Mouse (Mus musculus): ENCODE data around the gene Mad1l1. TPM values are rescaled to one million over a fixed set of nuclear protein-coding genes. Genes with fewer than 3 reads are reported as not detected.

Gene Mad1l1
- polyA plus RNA-seq (2015; fragmentation: Illumina TruSeq; extraction: RNeasy Lipid Tissue Mini Kit (QIAGEN cat#74804); ENCODE audit: insufficient read depth, low read depth, low replicate concordance): 2.8 TPM

GRCm38 (mm10) chr5:140321042-140321755, at the start of gene Mad1l1, which contains the start of gene Nudt1:
Mad1l1 (minus strand) TSS chr5:140321552.
Nudt1 (plus strand) TSS chr5:140321656.

DNA sequence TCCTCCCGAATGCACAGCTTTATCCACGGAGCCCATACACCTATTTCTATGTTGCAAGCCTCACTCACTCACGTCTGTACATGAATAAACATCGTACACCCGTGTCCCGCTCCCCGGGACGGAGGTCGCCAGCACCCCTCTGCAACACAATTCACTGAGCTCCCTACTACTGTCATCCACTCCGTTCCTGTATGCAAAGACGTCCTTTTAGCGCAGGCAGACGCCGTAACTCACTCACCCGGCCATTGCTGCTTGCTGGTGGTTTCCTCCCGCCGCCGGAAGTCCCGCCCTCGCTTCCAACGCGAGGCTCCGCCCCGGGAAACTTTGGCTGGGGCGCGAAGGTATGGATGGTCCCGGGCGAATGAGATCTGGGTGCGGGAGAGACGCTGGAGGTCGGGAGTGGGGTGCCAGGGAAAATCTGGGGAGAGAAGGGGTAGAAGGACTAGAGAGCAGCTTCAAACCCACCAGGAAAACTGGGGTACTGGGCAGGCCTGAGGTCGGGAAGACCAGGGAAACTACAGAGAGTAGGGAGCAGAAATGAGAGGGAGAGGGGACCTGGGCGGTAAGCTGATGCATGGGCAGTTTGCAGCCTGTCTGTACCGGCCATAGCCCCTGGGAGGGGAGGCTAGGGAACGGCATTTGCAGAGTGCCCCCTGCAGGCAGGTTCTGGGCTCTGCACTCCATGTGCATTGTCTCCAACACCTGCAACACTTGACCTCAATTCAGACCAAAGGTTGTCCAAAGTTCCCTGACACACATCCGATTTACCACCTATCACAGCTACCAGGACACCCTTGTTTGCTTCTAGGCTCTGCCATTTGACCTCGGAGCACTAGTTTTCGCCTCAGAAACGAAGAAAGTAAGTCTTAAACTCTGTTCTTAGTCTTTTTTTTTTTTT, 10.5 kb upstream of the Mad1l1 start, which contains the start of gene Mrm2:
Mrm2 (minus strand) TSS at position 284 of the 898 bp plus-strand sequence.

Other genes starting within 250 kb of the Mad1l1 start
- gene Nudt1, start 104 bp upstream of the Mad1l1 start, polyA plus RNA-seq (2015; fragmentation: Illumina TruSeq; extraction: RNeasy Lipid Tissue Mini Kit (QIAGEN cat#74804); ENCODE audit: insufficient read depth, low read depth, low replicate concordance): 2.8 TPM
- gene Mrm2, start 10.3 kb upstream of the Mad1l1 start, polyA plus RNA-seq (2015; fragmentation: Illumina TruSeq; extraction: RNeasy Lipid Tissue Mini Kit (QIAGEN cat#74804); ENCODE audit: insufficient read depth, low read depth, low replicate concordance): 1.6 TPM
- gene Snx8, start 67.7 kb upstream of the Mad1l1 start, polyA plus RNA-seq (2015; fragmentation: Illumina TruSeq; extraction: RNeasy Lipid Tissue Mini Kit (QIAGEN cat#74804); ENCODE audit: insufficient read depth, low read depth, low replicate concordance): 6.2 TPM
- gene Eif3b, start 97.8 kb upstream of the Mad1l1 start, polyA plus RNA-seq (2015; fragmentation: Illumina TruSeq; extraction: RNeasy Lipid Tissue Mini Kit (QIAGEN cat#74804); ENCODE audit: insufficient read depth, low read depth, low replicate concordance): 41.8 TPM
- not detected for gene Gm4869, start 124.1 kb upstream of the Mad1l1 start, polyA plus RNA-seq (2015; fragmentation: Illumina TruSeq; extraction: RNeasy Lipid Tissue Mini Kit (QIAGEN cat#74804); ENCODE audit: insufficient read depth, low read depth, low replicate concordance)
- gene Chst12, start 184.0 kb upstream of the Mad1l1 start, polyA plus RNA-seq (2015; fragmentation: Illumina TruSeq; extraction: RNeasy Lipid Tissue Mini Kit (QIAGEN cat#74804); ENCODE audit: insufficient read depth, low read depth, low replicate concordance): 6.8 TPM
- not detected for gene Grifin, start 243.5 kb upstream of the Mad1l1 start, polyA plus RNA-seq (2015; fragmentation: Illumina TruSeq; extraction: RNeasy Lipid Tissue Mini Kit (QIAGEN cat#74804); ENCODE audit: insufficient read depth, low read depth, low replicate concordance)